Mouse (Mus musculus): ENCODE measurements around the gene Kif26a. TPM values are rescaled to one million over a fixed set of nuclear protein-coding genes. Genes with fewer than 3 reads are reported as not detected.

Kif26a gene
- polyA plus RNA-seq, 1 experiment, result 0.98 TPM

DNA sequence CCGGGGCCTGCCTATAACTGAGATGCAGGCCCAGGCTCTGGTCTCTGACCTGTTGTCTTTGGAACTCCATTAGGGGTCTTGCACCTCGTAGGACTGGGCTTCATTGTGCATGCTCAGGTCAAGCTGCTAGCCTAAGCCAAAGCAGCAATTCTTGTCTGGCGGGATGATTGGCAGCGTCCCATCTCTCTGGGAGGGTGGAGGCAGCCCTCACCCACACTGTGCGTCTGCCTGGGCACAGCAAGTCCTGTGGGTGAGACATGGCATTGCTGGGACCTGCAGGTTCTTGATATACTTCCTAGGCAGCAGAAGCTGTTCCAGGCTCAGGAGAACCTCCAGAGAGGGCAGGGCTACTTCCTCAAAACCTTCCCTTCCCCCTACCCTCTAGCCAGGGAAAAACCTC, 29.0 kb upstream of the Kif26a start:
- Histone ChIP-seq H3K4me3 (ENCODE audit: control insufficient read depth, low read depth, low read length) (no peak overlapping the region; the same call in 1 of the 2 replicates), H3K27ac (ENCODE audit: control insufficient read depth, insufficient read depth, low read depth, low read length) (no peak overlapping the region), H3K4me1 (ENCODE audit: control insufficient read depth, insufficient read depth, low read length) (peaks cover 3% of the 10 kb centered on the region), H3K27me3 (ENCODE audit: control insufficient read depth, insufficient read depth, low read length) (no peaks in the 10 kb centered on the region), H3K36me3 (ENCODE audit: control insufficient read depth, insufficient read depth, low read length) (no peaks in the 10 kb centered on the region)
- TF ChIP-seq CTCF (IDR thresholded peaks at IDR 0.05; ENCODE audit: control insufficient read depth, insufficient read depth, insufficient replicate concordance, low read depth, low read length) (no peak), POLR2A (IDR thresholded peaks at IDR 0.05; ENCODE audit: control insufficient read depth, low read depth, low read length) (no peak)

DNA sequence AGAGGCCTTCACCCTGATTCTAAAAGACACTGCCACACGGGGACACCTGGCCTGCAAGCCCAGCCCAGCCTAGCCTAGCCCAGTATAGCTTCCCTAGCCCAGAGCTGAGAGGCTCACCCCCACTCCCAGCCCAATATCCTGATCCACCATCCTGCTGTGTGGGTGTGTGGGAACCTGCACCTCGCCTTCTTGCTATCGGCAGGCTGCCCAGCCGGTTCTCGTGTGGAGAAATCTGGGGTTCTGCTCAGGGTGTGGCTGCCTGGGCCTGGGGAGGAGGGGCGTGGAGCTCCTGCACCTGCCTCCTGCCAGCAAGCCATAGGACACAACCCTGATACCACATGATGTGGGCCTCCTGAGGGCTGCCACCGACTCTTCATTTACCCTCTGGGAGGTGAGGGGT, 28.4 kb upstream of the Kif26a start:
- no peaks in the 10 kb centered on the region for H3K36me3 ChIP-seq (ENCODE audit: control insufficient read depth, insufficient read depth, low read length)
- H3K4me3 ChIP-seq (ENCODE audit: control insufficient read depth, low read depth, low read length), result no peak overlapping the region
- H3K27me3 ChIP-seq (ENCODE audit: control insufficient read depth, insufficient read depth, low read length), result no peaks in the 10 kb centered on the region
- TF ChIP-seq POLR2A (IDR thresholded peaks at IDR 0.05; ENCODE audit: control insufficient read depth, low read depth, low read length) (no peak), CTCF (IDR thresholded peaks at IDR 0.05; ENCODE audit: control insufficient read depth, insufficient read depth, insufficient replicate concordance, low read depth, low read length) (no peak)
- peaks cover 3% of the 10 kb centered on the region for H3K4me1 ChIP-seq (ENCODE audit: control insufficient read depth, insufficient read depth, low read length)
- H3K27ac ChIP-seq (ENCODE audit: control insufficient read depth, insufficient read depth, low read depth, low read length), result no peak overlapping the region

DNA sequence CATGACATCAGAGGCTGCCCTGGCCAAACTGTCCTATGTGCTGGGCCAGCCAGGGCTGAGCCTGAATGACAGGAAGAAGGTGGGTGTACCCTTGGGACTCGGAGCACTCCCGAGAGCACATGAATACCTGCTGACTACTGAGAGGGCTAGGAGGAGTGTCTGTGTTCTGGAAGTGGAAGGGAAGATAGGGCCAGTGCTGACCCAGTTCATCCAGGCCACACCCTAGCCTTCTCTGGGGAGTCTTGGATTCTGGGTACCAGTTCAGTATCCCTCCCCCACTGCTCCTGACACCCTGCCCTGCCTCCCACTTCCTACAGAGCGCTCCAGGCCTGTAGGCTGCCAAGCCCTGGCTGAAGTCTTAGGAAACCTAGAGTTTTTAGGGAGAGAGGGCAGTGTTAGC, 24.8 kb upstream of the Kif26a start:
- Histone ChIP-seq H3K4me1 (ENCODE audit: control insufficient read depth, insufficient read depth, low read length) (no peaks in the 10 kb centered on the region; the same call in 1 of the 2 replicates), H3K27ac (ENCODE audit: control insufficient read depth, insufficient read depth, low read depth, low read length) (no peak overlapping the region), H3K27me3 (ENCODE audit: control insufficient read depth, insufficient read depth, low read length) (no peaks in the 10 kb centered on the region), H3K4me3 (ENCODE audit: control insufficient read depth, low read depth, low read length) (no peak overlapping the region), H3K36me3 (ENCODE audit: control insufficient read depth, insufficient read depth, low read length) (no peaks in the 10 kb centered on the region)
- TF ChIP-seq POLR2A (IDR thresholded peaks at IDR 0.05; ENCODE audit: control insufficient read depth, low read depth, low read length), result no peak
- no peak for TF ChIP-seq CTCF (IDR thresholded peaks at IDR 0.05; ENCODE audit: control insufficient read depth, insufficient read depth, insufficient replicate concordance, low read depth, low read length)

- Histone ChIP-seq H3K27ac (ENCODE audit: control insufficient read depth, insufficient read depth, low read depth, low read length) (no peak overlapping the region), H3K36me3 (ENCODE audit: control insufficient read depth, insufficient read depth, low read length) (no peaks in the 10 kb centered on the region), H3K4me1 (ENCODE audit: control insufficient read depth, insufficient read depth, low read length) (peaks cover 19% of the 10 kb centered on the region), H3K27me3 (ENCODE audit: control insufficient read depth, insufficient read depth, low read length) (peaks cover under 1% of the 10 kb centered on the region; the same call in 1 of the 2 replicates), H3K4me3 (ENCODE audit: control insufficient read depth, low read depth, low read length) (no peak overlapping the region)
- no peak for TF ChIP-seq POLR2A (IDR thresholded peaks at IDR 0.05; ENCODE audit: control insufficient read depth, low read depth, low read length)
Observed at GRCm38 (mm10) chr12:112125903-112126302, 20.1 kb upstream of the Kif26a start.

- Histone ChIP-seq H3K27me3 (ENCODE audit: control insufficient read depth, insufficient read depth, low read length) (peaks cover 2% of the 10 kb centered on the region; the same call in 1 of the 2 replicates), H3K4me3 (ENCODE audit: control insufficient read depth, low read depth, low read length) (no peak overlapping the region), H3K27ac (ENCODE audit: control insufficient read depth, insufficient read depth, low read depth, low read length) (peak overlapping the region; percentile 47; the same call in 1 of the 2 replicates), H3K4me1 (ENCODE audit: control insufficient read depth, insufficient read depth, low read length) (peaks cover 23% of the 10 kb centered on the region), H3K36me3 (ENCODE audit: control insufficient read depth, insufficient read depth, low read length) (no peaks in the 10 kb centered on the region)
- TF ChIP-seq POLR2A (IDR thresholded peaks at IDR 0.05; ENCODE audit: control insufficient read depth, low read depth, low read length) (peak; percentile 23; the same call in 1 of the 2 replicates), CTCF (IDR thresholded peaks at IDR 0.05; ENCODE audit: control insufficient read depth, insufficient read depth, insufficient replicate concordance, low read depth, low read length) (peak; percentile 29; the same call in 1 of the 2 replicates)
Observed at GRCm38 (mm10) chr12:112126931-112127635, 18.9 kb upstream of the Kif26a start.

- Histone ChIP-seq H3K27me3 (ENCODE audit: control insufficient read depth, insufficient read depth, low read length) (peaks cover 2% of the 10 kb centered on the region; the same call in 1 of the 2 replicates), H3K27ac (ENCODE audit: control insufficient read depth, insufficient read depth, low read depth, low read length) (no peak overlapping the region), H3K4me1 (ENCODE audit: control insufficient read depth, insufficient read depth, low read length) (peaks cover 23% of the 10 kb centered on the region), H3K4me3 (ENCODE audit: control insufficient read depth, low read depth, low read length) (no peak overlapping the region), H3K36me3 (ENCODE audit: control insufficient read depth, insufficient read depth, low read length) (no peaks in the 10 kb centered on the region)
- TF ChIP-seq POLR2A (IDR thresholded peaks at IDR 0.05; ENCODE audit: control insufficient read depth, low read depth, low read length) (no peak), CTCF (IDR thresholded peaks at IDR 0.05; ENCODE audit: control insufficient read depth, insufficient read depth, insufficient replicate concordance, low read depth, low read length) (no peak)
Observed at GRCm38 (mm10) chr12:112128526-112128925, 17.5 kb upstream of the Kif26a start.

GRCm38 (mm10) chr12:112129300-112129856, 16.6 kb upstream of the Kif26a start:
- Histone ChIP-seq H3K27me3 (ENCODE audit: control insufficient read depth, insufficient read depth, low read length) (peaks cover 2% of the 10 kb centered on the region; the same call in 1 of the 2 replicates), H3K36me3 (ENCODE audit: control insufficient read depth, insufficient read depth, low read length) (no peaks in the 10 kb centered on the region), H3K4me3 (ENCODE audit: control insufficient read depth, low read depth, low read length) (no peak overlapping the region), H3K27ac (ENCODE audit: control insufficient read depth, insufficient read depth, low read depth, low read length) (peak overlapping the region; percentile 61), H3K4me1 (ENCODE audit: control insufficient read depth, insufficient read depth, low read length) (peaks cover 23% of the 10 kb centered on the region)
- TF ChIP-seq CTCF (IDR thresholded peaks at IDR 0.05; ENCODE audit: control insufficient read depth, insufficient read depth, insufficient replicate concordance, low read depth, low read length) (no peak), POLR2A (IDR thresholded peaks at IDR 0.05; ENCODE audit: control insufficient read depth, low read depth, low read length) (0 out of 2 replicates have a peak, but pooled peaks have one; percentile 18)

Measured in testis, adult 2 months (tissue).